Mouse (Mus musculus) mesoderm, embryonic 11.5 days (tissue): ENCODE results near the gene Cap2.
A peak's percentile ranks its signal among the peaks of the same experiment; 100 is the strongest.

ENCODE experiments used
- DNase-seq: peaks from one replicate; pipeline ENCODE4 v3.0.0-alpha.2; 2012; ENCODE audit warnings: low read depth, low spot score

Gene Cap2

GRCm38 (mm10) chr13:46554736-46555135, 53.1 kb downstream of the Cap2 start:
- no peak for DNase-seq

- no peak for DNase-seq
Measured at GRCm38 (mm10) chr13:46565913-46566312, 64.3 kb downstream of the Cap2 start.

GRCm38 (mm10) chr13:46569469-46569868, 67.8 kb downstream of the Cap2 start:
- no peak for DNase-seq

GRCm38 (mm10) chr13:46571141-46571592, 69.5 kb downstream of the Cap2 start:
- DNase-seq: peak; percentile 21

GRCm38 (mm10) chr13:46571961-46572647, 70.5 kb downstream of the Cap2 start:
- peak; percentile 49 for DNase-seq

- DNase-seq: no peak
Measured at GRCm38 (mm10) chr13:46572648-46573163, 71.1 kb downstream of the Cap2 start.

GRCm38 (mm10) chr13:46574201-46574600, 72.6 kb downstream of the Cap2 start:
- DNase-seq: no peak

GRCm38 (mm10) chr13:46574707-46575106, 73.1 kb downstream of the Cap2 start:
- no peak for DNase-seq

GRCm38 (mm10) chr13:46584860-46585259, 83.2 kb downstream of the Cap2 start:
- no peak for DNase-seq

GRCm38 (mm10) chr13:46587717-46588289, 86.2 kb downstream of the Cap2 start:
- no peak for DNase-seq

GRCm38 (mm10) chr13:46588606-46589005, 87.0 kb downstream of the Cap2 start:
- no peak for DNase-seq

- no peak for DNase-seq
Measured at GRCm38 (mm10) chr13:46590885-46591284, 89.2 kb downstream of the Cap2 start.

- no peak for DNase-seq
Measured at GRCm38 (mm10) chr13:46600694-46601093, 99.0 kb downstream of the Cap2 start.

- no peak for DNase-seq
Measured at GRCm38 (mm10) chr13:46601386-46601785, 99.7 kb downstream of the Cap2 start.

- DNase-seq: no peak
Measured at GRCm38 (mm10) chr13:46602674-46603073, 101.0 kb downstream of the Cap2 start.

- DNase-seq: no peak
Measured at GRCm38 (mm10) chr13:46611033-46611432, 109.4 kb downstream of the Cap2 start.

GRCm38 (mm10) chr13:46613694-46614272, 112.1 kb downstream of the Cap2 start:
- no peak for DNase-seq

GRCm38 (mm10) chr13:46616673-46617362, 115.2 kb downstream of the Cap2 start:
- no peak for DNase-seq

- DNase-seq: peak; percentile 34
Measured at GRCm38 (mm10) chr13:46619633-46620032, 118.0 kb downstream of the Cap2 start.

- DNase-seq: no peak
Measured at GRCm38 (mm10) chr13:46620964-46621757, 119.5 kb downstream of the Cap2 start.

- DNase-seq: no peak
Measured at GRCm38 (mm10) chr13:46626608-46627007, 125.0 kb downstream of the Cap2 start.
